Mouse (Mus musculus): ENCODE data around the gene Ggt6.
A peak's percentile ranks its signal among the peaks of the same experiment; 100 is the strongest.

The Ggt6 gene

DNA sequence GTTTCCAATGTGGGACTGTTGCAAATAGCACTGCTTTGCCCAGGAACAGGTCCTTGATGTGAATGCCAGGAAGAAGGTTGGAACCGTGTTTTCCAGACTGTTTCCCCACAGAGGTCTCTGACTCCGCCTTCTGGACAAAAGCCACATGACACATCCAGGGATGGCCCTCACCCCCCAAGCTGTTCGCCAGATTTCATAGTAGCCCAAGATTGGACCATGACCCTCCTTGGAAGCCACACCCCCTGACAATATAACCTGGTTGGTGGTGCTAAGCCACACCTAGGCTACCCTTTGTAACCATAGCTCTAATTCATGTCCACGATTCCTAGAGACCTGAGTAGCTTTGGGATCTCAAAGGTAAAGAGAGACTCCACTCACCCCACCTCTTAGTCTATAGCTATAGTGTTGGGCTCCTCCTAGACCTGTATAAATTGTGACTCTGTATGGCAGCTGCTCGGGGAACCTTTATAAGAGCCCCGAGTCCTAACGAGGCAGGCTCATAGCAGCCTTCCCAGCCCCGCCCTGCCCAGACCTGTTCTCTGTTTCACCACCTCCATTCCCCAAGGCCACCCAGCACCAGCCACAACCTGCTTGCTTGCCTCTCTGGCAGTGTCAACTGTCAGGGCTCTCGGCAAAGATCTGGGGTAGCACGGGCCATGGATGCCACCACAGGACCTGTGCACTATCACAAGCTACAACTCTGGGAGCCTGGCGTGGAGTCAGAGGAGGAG, at the start of gene Ggt6:
TSS of gene Ggt6 (plus strand) at position 564 of the 731 bp plus-strand sequence.
- no peak for DNase-seq (ENCODE audit: low spot score)

- no peak for DNase-seq (ENCODE audit: low spot score)
Measured at GRCm38 (mm10) chr11:72388113-72388529, 47.2 kb upstream of the Ggt6 start.

DNA sequence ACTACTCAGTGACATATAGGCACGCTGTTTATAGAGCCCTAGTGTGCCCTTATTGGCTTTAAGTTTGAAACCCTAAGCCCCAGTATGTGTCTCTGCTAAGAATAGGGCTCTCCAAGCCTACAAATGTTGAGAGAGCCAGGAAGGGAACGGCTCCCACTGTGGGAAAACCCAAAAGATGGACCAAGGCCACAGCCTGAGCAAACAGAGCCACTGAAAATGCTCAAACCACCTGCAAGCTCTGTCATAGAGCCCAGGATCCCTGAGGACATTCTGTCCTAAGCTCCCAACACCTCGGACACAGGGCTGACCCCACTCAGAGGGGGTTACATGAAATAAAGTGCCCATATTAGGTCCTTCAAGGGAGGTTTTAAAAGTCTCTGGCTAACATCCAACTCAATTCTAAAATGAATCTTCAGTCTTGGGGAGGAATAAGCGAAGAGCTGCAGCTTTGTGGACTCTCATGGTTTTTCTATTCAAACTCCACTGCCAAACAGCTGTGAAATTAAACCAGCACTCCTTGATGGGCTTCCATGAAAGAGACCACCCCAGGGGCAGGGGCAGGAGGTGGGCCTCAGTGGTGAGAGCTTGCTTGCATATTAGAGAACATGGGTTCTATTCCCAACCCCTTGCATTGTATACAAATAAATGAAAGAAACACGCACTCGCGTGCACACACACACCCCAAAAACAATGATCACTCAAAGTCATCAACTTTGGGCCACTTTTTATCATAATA, 45.8 kb upstream of the Ggt6 start:
- no peak for DNase-seq (ENCODE audit: low spot score)

GRCm38 (mm10) chr11:72391181-72391580, 44.1 kb upstream of the Ggt6 start:
- no peak for DNase-seq (ENCODE audit: low spot score)

DNA sequence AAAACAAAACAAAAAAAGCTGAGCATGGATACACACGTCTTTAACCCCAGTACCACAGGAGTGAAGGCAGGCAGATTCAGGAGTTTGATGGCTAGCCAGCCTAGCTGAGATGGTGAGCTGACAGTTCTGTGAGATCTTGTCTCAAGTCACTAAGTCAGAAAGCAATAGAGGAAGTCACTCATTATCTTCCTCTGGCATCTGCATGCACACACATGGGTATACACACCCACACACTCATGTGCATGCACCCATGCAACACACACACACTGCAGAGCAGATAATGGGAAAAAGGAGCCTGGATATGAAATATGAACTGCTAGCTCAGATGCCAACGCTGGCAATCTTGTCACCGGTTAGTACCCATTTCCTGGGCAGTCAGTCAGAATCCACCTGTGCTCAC, 42.1 kb upstream of the Ggt6 start:
- no peak for DNase-seq (ENCODE audit: low spot score)

DNA sequence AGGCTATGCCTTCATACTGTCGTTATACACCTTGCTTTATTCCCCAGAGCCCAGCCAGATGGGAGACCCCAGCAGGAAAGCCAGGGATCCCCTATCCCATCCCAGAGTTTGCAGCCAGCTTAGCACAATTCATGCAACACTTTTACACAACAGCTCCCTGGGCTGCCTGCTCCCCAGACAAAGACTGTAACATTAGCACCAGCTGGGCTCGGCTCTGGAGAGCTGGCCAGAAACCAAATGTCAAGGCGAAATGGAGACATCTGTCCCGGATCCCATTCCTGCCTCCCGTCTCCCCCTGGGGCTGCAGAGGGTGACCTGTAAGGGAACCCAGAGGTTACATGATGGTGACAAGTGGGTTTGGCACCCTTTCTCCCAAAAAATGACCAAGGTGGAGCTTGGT, 41.7 kb upstream of the Ggt6 start:
- DNase-seq (ENCODE audit: low spot score), result no peak

DNA sequence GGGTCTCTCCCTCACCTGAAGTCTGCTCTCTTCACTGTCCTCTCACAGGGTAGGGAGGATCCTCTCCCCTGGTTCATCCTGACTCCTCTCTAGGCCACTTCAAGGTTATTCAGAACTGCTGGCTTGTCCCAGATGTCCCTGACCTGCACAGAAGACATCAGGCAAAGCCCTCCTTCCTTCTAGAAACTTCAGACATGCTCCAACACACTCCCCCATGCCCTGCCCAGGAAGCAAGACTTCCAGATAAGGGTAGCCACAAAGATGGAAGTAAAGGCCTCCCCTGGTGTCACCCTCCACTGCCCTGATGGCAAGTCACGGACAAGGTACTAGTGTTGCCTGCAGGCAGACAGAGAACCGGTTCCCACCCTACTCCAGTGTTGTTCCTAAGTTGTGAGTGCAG, 40.6 kb upstream of the Ggt6 start:
- DNase-seq (ENCODE audit: low spot score), result no peak

GRCm38 (mm10) chr11:72395652-72396051, 39.7 kb upstream of the Ggt6 start:
- no peak for DNase-seq (ENCODE audit: low spot score)

- DNase-seq (ENCODE audit: low spot score), result peak; percentile 45
Measured at GRCm38 (mm10) chr11:72396621-72397020, 38.7 kb upstream of the Ggt6 start.

- peak; percentile 51 for DNase-seq (ENCODE audit: low spot score)
Measured at GRCm38 (mm10) chr11:72397072-72397471, 38.3 kb upstream of the Ggt6 start.

- no peak for DNase-seq (ENCODE audit: low spot score)
Measured at GRCm38 (mm10) chr11:72397811-72398525, 37.4 kb upstream of the Ggt6 start.

DNA sequence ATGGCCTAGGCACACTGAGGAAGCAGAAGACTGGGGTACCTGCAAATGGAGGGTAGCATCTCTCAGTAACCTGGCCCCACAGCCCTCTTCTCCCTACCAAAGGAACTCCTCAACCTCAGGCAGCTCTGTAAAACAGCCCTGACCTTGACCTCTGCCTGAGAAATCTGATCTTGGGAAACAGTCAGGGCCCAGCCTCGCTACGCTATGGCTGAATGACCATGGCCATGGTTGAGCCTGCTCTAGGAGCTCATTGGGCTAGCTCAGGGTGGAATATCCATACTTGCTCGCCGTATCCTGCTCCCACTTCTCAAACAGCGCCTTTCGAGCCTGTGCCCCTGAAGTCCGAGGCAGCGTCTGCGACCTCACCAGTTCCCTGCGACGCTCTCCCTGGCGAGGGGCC, 34.3 kb upstream of the Ggt6 start:
- DNase-seq (ENCODE audit: low spot score), result no peak

- DNase-seq (ENCODE audit: low spot score), result no peak
Measured at GRCm38 (mm10) chr11:72402017-72402416, 33.3 kb upstream of the Ggt6 start.

DNA sequence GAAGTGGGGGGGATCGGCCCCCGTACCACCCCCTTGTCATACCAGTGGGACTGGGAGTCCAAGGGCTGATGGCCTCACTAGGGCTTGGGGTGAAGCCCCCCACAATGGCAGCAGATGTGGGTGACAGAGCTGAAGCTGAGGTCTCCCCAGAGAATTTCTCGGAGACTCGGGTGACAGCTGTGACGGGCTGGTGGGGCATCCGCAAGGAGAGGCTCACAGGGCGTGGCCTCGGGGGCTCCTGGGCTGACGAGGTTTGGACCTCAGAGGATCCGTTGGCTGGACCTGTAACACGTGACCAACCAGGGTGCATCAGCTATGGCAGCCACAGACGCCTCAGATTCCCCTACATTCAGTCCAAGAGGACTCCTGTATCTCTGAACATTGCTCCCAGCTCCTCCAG, 32.4 kb upstream of the Ggt6 start:
- no peak for DNase-seq (ENCODE audit: low spot score)

DNA sequence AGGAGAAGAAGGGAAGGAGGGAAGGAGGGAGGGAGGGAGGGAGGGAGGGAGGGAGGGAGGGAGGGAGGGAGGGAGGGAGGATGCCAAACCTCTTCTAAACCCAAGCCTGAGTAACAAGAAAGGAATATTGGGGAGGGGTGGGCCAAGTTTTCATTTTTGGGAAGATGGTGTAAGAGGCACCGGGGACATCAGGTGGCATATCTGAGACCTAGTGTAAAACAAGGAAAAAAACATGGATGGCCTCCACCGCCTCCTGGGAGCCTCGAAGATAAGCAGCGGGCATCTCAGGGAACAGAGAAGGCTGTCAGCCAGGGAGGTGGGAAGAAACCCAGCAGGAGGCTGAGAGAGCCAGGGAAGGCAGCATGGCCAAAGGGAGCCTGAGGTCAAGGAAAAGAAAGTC, 29.8 kb upstream of the Ggt6 start:
- no peak for DNase-seq (ENCODE audit: low spot score)

DNA sequence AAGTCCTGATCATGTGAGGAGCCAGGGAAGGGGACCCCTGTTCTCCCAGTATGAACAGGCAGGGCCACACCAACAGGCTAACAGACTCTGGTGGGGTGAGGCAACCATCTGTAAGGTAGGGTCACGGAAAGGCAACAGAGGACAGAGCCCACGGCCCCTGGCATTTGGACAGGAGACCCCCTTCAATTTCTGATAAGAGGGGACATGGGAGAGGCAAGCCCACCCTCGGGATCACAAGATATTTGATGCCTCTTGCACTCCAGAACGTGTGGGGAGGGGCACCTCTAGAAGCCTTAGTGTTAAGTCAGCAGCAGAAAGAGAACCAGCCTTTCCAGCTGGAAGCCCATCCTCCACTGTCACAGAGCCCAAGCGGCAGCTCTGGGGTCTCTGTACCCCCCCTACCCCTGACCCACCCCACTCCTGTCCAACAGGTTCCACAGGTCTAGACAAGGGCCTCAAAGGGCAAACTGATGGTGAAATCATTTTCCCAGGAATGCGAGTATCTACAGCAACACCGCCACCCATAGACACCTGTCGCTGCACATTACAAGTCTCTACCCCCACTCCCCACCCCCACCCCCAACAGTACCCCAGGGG, 29.1 kb upstream of the Ggt6 start:
- DNase-seq (ENCODE audit: low spot score), result no peak

GRCm38 (mm10) chr11:72407081-72407480, 28.2 kb upstream of the Ggt6 start:
- no peak for DNase-seq (ENCODE audit: low spot score)

GRCm38 (mm10) chr11:72407574-72407973, 27.8 kb upstream of the Ggt6 start:
- no peak for DNase-seq (ENCODE audit: low spot score)

DNA sequence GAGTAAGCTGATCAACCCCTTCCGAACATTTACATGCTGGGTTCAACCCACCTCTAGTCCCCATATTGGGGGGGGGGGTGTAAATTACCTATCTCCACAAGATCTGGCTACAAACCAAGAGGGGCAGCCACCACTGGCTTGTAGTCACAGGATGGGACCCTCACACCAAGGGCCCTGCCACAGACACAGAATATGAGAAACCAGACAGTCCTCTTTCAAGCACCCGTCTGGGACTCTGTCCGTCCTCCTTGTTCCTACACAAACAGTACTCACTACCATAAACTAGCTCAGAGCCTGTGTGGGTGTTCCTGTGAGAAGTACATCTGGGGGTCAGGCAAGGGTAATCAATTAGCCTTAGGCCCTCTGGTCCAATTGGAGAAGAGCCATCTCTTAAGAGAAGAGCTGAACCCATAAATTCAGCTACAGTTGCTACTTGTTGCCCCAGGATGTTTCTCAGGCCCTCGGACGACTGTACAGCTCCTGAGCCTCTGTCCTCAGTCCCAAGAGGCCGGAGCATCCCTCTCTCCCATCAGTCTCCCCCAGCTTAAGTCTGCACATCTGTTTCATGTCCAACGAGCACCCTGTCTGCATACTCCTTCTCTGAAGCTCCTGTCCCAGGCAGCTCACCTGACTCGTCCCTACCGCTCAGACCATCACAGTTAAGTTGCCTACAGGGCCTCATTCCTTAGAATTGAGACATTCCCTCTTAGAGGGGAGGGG, 26.7 kb upstream of the Ggt6 start:
- DNase-seq (ENCODE audit: low spot score), result no peak

DNA sequence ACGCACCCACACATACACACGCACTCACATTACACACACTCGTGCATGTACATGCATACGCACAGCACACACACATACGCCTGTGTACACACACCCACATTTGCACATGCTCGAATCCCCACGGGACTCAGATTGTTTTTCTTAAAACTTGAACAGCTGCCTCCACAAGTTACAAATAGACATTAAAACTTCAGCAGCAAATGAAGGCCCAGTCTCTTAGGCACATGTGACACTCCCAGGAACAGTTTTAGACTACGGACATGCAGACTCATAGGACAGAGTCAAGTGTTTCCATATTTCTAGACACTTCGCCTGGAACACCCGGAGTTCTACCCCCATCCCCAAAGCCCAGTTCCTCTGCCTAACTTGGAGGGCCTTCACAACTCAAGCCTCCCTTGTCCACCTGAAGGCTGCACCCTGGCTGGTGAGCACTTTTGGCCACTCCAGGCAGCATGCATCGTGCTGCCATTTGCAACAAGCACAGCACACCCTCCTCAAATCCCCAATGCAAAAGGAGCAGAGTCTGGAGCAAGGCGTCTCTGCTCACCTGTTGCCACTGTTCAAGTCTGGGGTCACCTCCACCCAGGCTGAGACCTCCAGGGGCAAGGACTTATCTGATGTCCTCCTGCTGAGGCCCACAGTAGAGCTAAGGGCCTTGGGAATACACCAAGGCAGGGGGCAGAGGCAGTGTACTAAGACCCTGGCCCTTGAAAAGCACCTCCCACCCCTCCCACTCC, 25.5 kb upstream of the Ggt6 start:
- no peak for DNase-seq (ENCODE audit: low spot score)

- no peak for DNase-seq (ENCODE audit: low spot score)
Measured at GRCm38 (mm10) chr11:72410521-72411092, 24.7 kb upstream of the Ggt6 start.
